In genomic region chr2:106383415-106384285, GRCm38 (mm10) we compare ENCODE assay signal across 16 mouse cellular contexts.
A peak's percentile ranks its signal among the peaks of the same experiment; 100 is the strongest.
DNase-seq lines count a peak whose midpoint lies in the region; ATAC-seq and TF ChIP-seq lines count a peak whose summit lies in the region.
"Had no signal": no experiment of that assay in that cellular context is flagged by ENCODE, and none has a peak within 500 bp of the region (broad histone marks: within the 10 kb centered on the region; RNA-seq: fewer than 3 reads in every experiment).

No protein-coding gene starts in this region.

- no peak overlapping the region for H3K9ac ChIP-seq in forebrain, embryonic 16.5 days (replicated peaks; ENCODE audit: low read depth, low read length)
- no peak overlapping the region for H3K9ac ChIP-seq in lung, embryonic 14.5 days
- no peak overlapping the region for H3K9ac ChIP-seq in limb, embryonic 14.5 days (ENCODE audit: low read depth, low read length, severe bottlenecking)
- H3K9ac ChIP-seq: embryonic facial prominence, embryonic 12.5 days; midbrain, embryonic 13.5 days; neural tube, embryonic 12.5 days had no signal

- 62% methylated on average over 14 of the region's 14 CpGs for WGBS in forebrain, embryonic 16.5 days
- 89% methylated on average over 14 of the region's 14 CpGs for WGBS in forebrain, embryonic 10.5 days
- WGBS in lung, embryonic 14.5 days: 51% methylated on average over 14 of the region's 14 CpGs
- 27% methylated on average over 14 of the region's 14 CpGs for WGBS in cerebellum, adult 2 months
- WGBS in limb, embryonic 14.5 days: 47% methylated on average over 14 of the region's 14 CpGs

- no peak for DNase-seq in forebrain, embryonic 10.5 days (ENCODE audit: extremely low spot score, low spot score)
- peak; percentile 46 for DNase-seq in lung, embryonic 14.5 days
- no peak for DNase-seq in lung, postnatal 10 days
- DNase-seq in cerebellum, adult 2 months: peak; percentile 50 to 70
- peak; percentile 19 for DNase-seq in limb, embryonic 14.5 days (ENCODE audit: low spot score)
- no peak for DNase-seq in ovary, adult 18-20 months (ENCODE audit: low spot score)
- DNase-seq: adrenal gland, postnatal 36 days; kidney, adult 11 months; kidney, postnatal 25 days; thymus, postnatal 14 days had no signal

- no peak overlapping the region for H3K4me3 ChIP-seq in forebrain, embryonic 16.5 days (replicated peaks; ENCODE audit: low read length)
- H3K4me3 ChIP-seq in forebrain, embryonic 10.5 days: no peak overlapping the region
- no peak overlapping the region for H3K4me3 ChIP-seq in lung, embryonic 14.5 days (ENCODE audit: low read depth, low read length)
- no peak overlapping the region for H3K4me3 ChIP-seq in cerebellum, adult 2 months (replicated peaks; ENCODE audit: insufficient read depth, low read depth, low read length)
- H3K4me3 ChIP-seq in limb, embryonic 14.5 days (replicated peaks; ENCODE audit: low read length): no peak overlapping the region
- H3K4me3 ChIP-seq: embryonic facial prominence, embryonic 12.5 days; midbrain, embryonic 13.5 days; neural tube, embryonic 12.5 days had no signal

- peak; percentile 57 for ATAC-seq in forebrain, embryonic 16.5 days
- ATAC-seq in lung, embryonic 14.5 days (ENCODE audit: insufficient read depth): peak; percentile 41; the same call in 1 of the 2 replicates
- no peak for ATAC-seq in limb, embryonic 14.5 days (ENCODE audit: low FRiP score, low read depth)
- ATAC-seq: activated CD4-positive, CD25-positive, alpha-beta regulatory T cell, adult 4 months; midbrain, embryonic 13.5 days had no signal

- H3K4me1 ChIP-seq in forebrain, embryonic 16.5 days (replicated peaks; ENCODE audit: control insufficient read depth, insufficient read depth, low read length): no peaks in the 10 kb centered on the region
- no peaks in the 10 kb centered on the region for H3K4me1 ChIP-seq in forebrain, embryonic 10.5 days
- H3K4me1 ChIP-seq in lung, embryonic 14.5 days (ENCODE audit: insufficient read depth): no peaks in the 10 kb centered on the region
- peaks cover 12% of the 10 kb centered on the region for H3K4me1 ChIP-seq in cerebellum, adult 2 months (ENCODE audit: control insufficient read depth, insufficient read depth, low read length)
- H3K4me1 ChIP-seq in limb, embryonic 14.5 days (ENCODE audit: control insufficient read depth, insufficient read depth, low read length): 0 out of 2 replicates have a peak, but pooled peaks cover 3% of the 10 kb centered on the region
- H3K4me1 ChIP-seq: embryonic facial prominence, embryonic 12.5 days; midbrain, embryonic 13.5 days; neural tube, embryonic 12.5 days had no signal

- H3K36me3 ChIP-seq in forebrain, embryonic 16.5 days (ENCODE audit: control insufficient read depth, insufficient read depth): no peaks in the 10 kb centered on the region
- H3K36me3 ChIP-seq in forebrain, embryonic 10.5 days (replicated peaks): no peaks in the 10 kb centered on the region
- no peaks in the 10 kb centered on the region for H3K36me3 ChIP-seq in lung, embryonic 14.5 days (ENCODE audit: insufficient read depth)
- H3K36me3 ChIP-seq in limb, embryonic 14.5 days (ENCODE audit: control insufficient read depth, insufficient read depth, low read length): no peaks in the 10 kb centered on the region
- H3K36me3 ChIP-seq: embryonic facial prominence, embryonic 12.5 days; midbrain, embryonic 13.5 days; neural tube, embryonic 12.5 days had no signal

- H3K27me3 ChIP-seq in forebrain, embryonic 16.5 days (replicated peaks; ENCODE audit: control insufficient read depth, insufficient read depth, low read length): no peaks in the 10 kb centered on the region
- no peaks in the 10 kb centered on the region for H3K27me3 ChIP-seq in forebrain, embryonic 10.5 days (ENCODE audit: poor library complexity, severe bottlenecking)
- no peaks in the 10 kb centered on the region for H3K27me3 ChIP-seq in lung, embryonic 14.5 days (ENCODE audit: insufficient read depth, low read length)
- no peaks in the 10 kb centered on the region for H3K27me3 ChIP-seq in cerebellum, adult 2 months (ENCODE audit: control insufficient read depth, insufficient read depth, low read length)
- H3K27me3 ChIP-seq in limb, embryonic 14.5 days (ENCODE audit: control insufficient read depth, insufficient read depth, low read length): no peaks in the 10 kb centered on the region
- H3K27me3 ChIP-seq: embryonic facial prominence, embryonic 12.5 days; midbrain, embryonic 13.5 days; neural tube, embryonic 12.5 days had no signal

- no peak overlapping the region for H3K27ac ChIP-seq in forebrain, embryonic 16.5 days (ENCODE audit: low read length)
- H3K27ac ChIP-seq in forebrain, embryonic 10.5 days: no peak overlapping the region
- no peak overlapping the region for H3K27ac ChIP-seq in lung, embryonic 14.5 days (ENCODE audit: low read depth)
- 0 out of 2 replicates have a peak overlapping the region, but pooled peaks have one; percentile 3 for H3K27ac ChIP-seq in cerebellum, adult 2 months (ENCODE audit: insufficient read depth, low read length)
- H3K27ac ChIP-seq in limb, embryonic 14.5 days (replicated peaks; ENCODE audit: low read depth, low read length): no peak overlapping the region
- H3K27ac ChIP-seq: embryonic facial prominence, embryonic 12.5 days; macrophage; midbrain, embryonic 13.5 days; neural tube, embryonic 12.5 days had no signal

- H3K9me3 ChIP-seq in forebrain, embryonic 16.5 days (ENCODE audit: control insufficient read depth, low read length): no peaks in the 10 kb centered on the region
- H3K9me3 ChIP-seq in forebrain, embryonic 10.5 days: no peaks in the 10 kb centered on the region
- no peaks in the 10 kb centered on the region for H3K9me3 ChIP-seq in lung, embryonic 14.5 days (ENCODE audit: low read depth, low read length)
- H3K9me3 ChIP-seq in limb, embryonic 14.5 days (ENCODE audit: control insufficient read depth, low read length): no peaks in the 10 kb centered on the region
- H3K9me3 ChIP-seq: embryonic facial prominence, embryonic 12.5 days; midbrain, embryonic 13.5 days; neural tube, embryonic 12.5 days had no signal

- H3K4me2 ChIP-seq in forebrain, embryonic 16.5 days (ENCODE audit: low read length): no peak overlapping the region
- no peak overlapping the region for H3K4me2 ChIP-seq in lung, embryonic 14.5 days
- H3K4me2 ChIP-seq in limb, embryonic 14.5 days (replicated peaks; ENCODE audit: low read depth, low read length, severe bottlenecking): no peak overlapping the region
- H3K4me2 ChIP-seq: embryonic facial prominence, embryonic 12.5 days; midbrain, embryonic 13.5 days; neural tube, embryonic 12.5 days had no signal

- no peak for TF ChIP-seq CTCF in lung, embryonic 14.5 days (IDR thresholded peaks at IDR 0.05; ENCODE audit: low read depth)
- TF ChIP-seq CTCF in cerebellum, adult 2 months (IDR thresholded peaks at IDR 0.05; ENCODE audit: borderline replicate concordance, insufficient read depth, low read depth, low read length): no peak

- TF ChIP-seq POLR2A in cerebellum, adult 2 months (IDR thresholded peaks at IDR 0.05; ENCODE audit: borderline replicate concordance, insufficient read depth, low read length): no peak
- no peak for TF ChIP-seq POLR2A in limb, embryonic 14.5 days (IDR thresholded peaks at IDR 0.05; ENCODE audit: borderline replicate concordance, extremely low read depth, insufficient read depth, insufficient read length)

Comparison
In these comparisons a context has a peak if more than half of its experiments do, and no peak if none do; other contexts are left out.
1. DNase-seq: peak in lung, embryonic 14.5 days (single experiment), cerebellum, adult 2 months (2 of 2) and limb, embryonic 14.5 days (single experiment); none in forebrain, embryonic 10.5 days (single experiment), lung, postnatal 10 days (single experiment) and ovary, adult 18-20 months (single experiment).